Mouse (Mus musculus) right cerebral cortex, postnatal 25 days (tissue): ENCODE measurements around the gene Cdh24.

Source experiments
- DNase-seq: peaks from one replicate; pipeline ENCODE4 v3.0.0; 2022

Cdh24 gene

GRCm38 (mm10) chr14:54603686-54604085 is 37.5 kb downstream of the Cdh24 start:
- DNase-seq, result no peak

DNA sequence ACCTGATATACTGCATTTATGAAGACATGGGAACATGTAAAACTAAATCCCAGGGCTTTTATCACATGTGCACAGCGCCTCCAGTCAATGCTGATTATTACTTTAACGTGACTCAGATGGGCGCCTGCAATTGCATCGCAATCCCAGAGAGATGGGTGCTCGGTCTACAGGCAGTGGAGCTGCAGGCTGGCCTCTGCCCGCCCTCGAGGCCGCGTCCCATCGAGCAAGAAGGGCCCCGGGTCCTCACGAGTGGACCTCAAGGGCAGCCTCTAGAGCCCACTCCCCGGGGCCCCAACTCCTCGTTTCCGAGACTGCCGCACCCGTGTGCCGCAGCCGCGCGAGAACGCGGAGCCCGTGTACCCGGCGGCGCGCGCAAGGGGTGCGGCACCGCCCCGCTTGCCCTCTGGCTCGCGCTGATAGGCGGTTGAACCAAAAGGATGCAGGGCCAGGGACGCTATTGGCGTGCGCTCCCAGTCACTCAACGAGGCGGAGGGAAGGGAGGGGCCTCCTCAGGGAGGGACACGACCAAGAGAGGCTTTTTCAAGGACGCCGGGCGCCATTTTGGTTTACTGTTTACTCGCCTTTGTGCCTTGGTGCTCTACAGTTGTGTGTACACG is 38.0 kb downstream of the Cdh24 start:
- DNase-seq, result peak; percentile 94

DNA sequence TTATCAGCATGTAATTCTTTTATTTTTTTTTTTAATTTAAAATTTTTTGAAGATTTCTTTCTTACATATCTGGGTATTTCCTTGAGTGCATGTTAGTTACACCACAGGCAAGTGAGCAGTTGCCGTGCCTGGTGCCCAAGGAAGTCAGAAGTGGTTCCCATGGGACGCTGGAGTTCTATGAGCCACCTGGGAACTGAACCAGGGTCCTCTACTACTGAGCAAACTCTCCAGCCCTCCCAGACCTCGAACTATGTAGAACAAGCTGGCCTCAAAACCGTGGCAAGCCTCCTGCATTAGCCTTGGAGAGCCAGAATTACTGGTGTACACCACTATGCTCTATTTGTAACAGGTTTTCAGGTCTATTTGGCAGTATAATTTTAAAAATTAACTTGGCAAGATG is 38.6 kb downstream of the Cdh24 start:
- no peak for DNase-seq

GRCm38 (mm10) chr14:54601601-54602000 is 39.6 kb downstream of the Cdh24 start:
- DNase-seq, result no peak

DNA sequence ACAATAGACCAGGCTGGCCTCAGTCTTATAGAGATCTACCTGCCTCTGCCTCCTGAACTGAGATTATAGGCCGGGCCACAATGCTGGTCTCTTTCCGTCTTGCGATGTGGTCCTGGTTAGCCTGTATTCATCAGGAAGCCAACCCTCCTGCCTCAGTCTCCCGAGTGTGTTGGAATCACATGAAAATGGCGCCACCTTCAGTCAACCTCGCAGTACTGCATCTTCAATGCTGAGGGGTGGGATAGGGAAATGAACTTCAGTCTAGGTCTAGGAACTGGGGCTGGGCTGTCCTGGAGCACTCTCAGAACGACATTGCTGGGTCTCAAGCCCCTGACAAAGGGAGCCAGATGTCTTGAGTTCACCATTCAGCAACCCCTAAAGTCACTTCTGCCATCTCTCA is 44.1 kb downstream of the Cdh24 start:
- DNase-seq, result no peak

- DNase-seq, result peak; percentile 53
Observed at GRCm38 (mm10) chr14:54594631-54595414, 46.3 kb downstream of the Cdh24 start.

DNA sequence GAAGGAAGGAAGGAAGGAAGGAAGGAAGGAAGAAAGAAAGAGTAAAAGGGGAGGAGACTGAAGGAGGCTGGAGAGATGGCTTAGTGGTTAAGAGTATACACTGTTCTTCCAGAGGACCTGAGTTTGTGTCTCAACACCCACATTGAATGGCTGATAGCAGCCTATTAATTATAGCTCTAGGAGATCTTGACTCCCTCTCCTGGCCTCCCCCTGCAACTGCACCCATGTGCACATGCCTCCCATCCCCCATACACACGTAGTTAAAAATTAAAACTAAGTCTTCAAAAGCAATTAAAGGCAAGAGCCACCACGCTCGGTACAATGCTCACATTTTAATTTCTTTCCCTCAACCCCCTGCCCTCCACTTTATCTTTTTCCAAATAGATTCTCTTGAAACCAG is 47.1 kb downstream of the Cdh24 start:
- DNase-seq, result no peak

DNA sequence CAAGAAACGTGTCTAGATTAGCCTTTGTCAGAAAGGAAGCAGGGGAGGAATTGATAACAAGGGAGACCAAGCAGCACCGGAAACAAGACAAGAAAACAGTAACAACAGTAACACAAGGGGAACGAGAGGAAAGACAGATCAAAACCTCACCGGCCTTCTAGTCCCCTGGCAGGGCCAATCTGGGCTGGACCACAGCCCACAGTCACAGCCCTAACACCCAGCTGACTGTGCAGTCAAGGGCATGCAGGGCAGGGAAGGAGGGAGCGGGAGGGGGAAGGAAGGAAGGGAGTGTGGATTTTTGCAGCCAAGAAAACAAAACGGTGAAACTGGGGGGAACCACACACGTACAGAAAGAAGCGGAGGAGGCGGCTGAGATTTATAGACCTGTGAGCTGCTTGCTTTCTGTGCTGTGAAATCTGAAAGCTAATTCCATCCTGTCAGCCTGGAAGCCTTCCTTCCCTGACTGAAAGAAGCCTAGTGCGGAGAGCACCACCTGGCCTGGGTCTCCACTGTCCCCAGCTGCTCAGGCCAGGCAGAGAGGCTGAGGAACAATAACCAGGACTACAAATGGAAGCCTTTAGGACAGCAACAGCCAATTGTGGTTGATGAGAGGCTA is 48.7 kb downstream of the Cdh24 start:
- peak; percentile 62 for DNase-seq

DNA sequence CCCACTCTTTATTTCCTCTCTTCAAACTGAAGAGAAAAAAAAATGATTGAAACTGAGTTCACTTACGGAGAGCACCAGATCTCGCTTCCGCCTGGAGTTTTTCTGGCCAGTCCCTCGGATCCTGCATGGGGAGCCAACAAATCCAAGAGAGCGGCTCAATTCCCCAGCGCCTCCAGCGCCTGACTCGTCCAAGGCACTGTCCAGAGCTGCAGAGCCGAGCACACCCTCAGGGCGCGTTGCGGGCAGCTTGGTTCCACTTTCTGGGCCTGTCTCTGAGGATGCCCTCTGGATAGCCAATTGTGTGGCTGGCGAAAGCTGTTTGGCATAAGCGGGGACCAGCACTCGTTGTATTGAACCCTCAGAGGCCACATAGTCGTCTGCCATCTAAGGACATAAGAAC is 50.1 kb downstream of the Cdh24 start:
- DNase-seq, result no peak

GRCm38 (mm10) chr14:54583681-54584338 is 57.4 kb downstream of the Cdh24 start:
- DNase-seq, result no peak

GRCm38 (mm10) chr14:54582536-54582935 is 58.6 kb downstream of the Cdh24 start:
- DNase-seq, result no peak
